Mouse (Mus musculus) erythroblast, embryonic 14.5 days (primary cell): ENCODE data around the gene Sox6.

ENCODE experiments used
- GATA1 ChIP-seq: IDR thresholded peaks from 2 replicates; pipeline ENCODE4 v1.6.1; 2012; ENCODE audit warnings: low read length, inconsistent platforms, mixed read lengths
- TAL1 ChIP-seq: IDR thresholded peaks from 3 replicates; pipeline ENCODE4 v1.6.1; 2012; ENCODE audit warnings: low read length, inconsistent platforms, mixed read lengths

GRCm38 (mm10) chr7:115851131-115851530, 187.5 kb downstream of the Sox6 start:
- TF ChIP-seq GATA1: no peak
- no peak for TF ChIP-seq TAL1
